Comparison of ENCODE assay signal across 11 mouse cellular contexts in genomic region chr4:134660630-134661183, GRCm38 (mm10). TPM values are rescaled to one million over a fixed set of nuclear protein-coding genes. Genes with fewer than 3 reads are reported as not detected.
DNase-seq lines count a peak whose midpoint lies in the region; ATAC-seq and TF ChIP-seq lines count a peak whose summit lies in the region.
"Had no signal": no experiment of that assay in that cellular context is flagged by ENCODE, and none has a peak within 500 bp of the region (broad histone marks: within the 10 kb centered on the region; RNA-seq: fewer than 3 reads in every experiment).

No protein-coding gene starts in this region.

- TF ChIP-seq POLR2A in cerebellum, adult 2 months (IDR thresholded peaks at IDR 0.05; ENCODE audit: borderline replicate concordance, insufficient read depth, low read length), result no peak

- H3K9ac ChIP-seq in heart, embryonic 13.5 days, result peak overlapping the region; percentile 67
- 0 out of 2 replicates have a peak overlapping the region, but pooled peaks have one; percentile 21 for H3K9ac ChIP-seq in forebrain, embryonic 12.5 days
- H3K9ac ChIP-seq: stomach, embryonic 15.5 days had no signal

- 62% methylated on average over 18 of the region's 18 CpGs for WGBS in heart, embryonic 13.5 days
- WGBS in cerebellum, adult 2 months, result 36% methylated on average over 18 of the region's 18 CpGs
- WGBS in forebrain, embryonic 12.5 days, result 38% methylated on average over 18 of the region's 18 CpGs
- 46% methylated on average over 18 of the region's 18 CpGs for WGBS in midbrain, embryonic 10.5 days

- no peaks in the 10 kb centered on the region; the same call in 1 of the 2 replicates for H3K36me3 ChIP-seq in heart, embryonic 13.5 days
- H3K36me3 ChIP-seq in forebrain, embryonic 12.5 days (replicated peaks), result no peaks in the 10 kb centered on the region
- H3K36me3 ChIP-seq in midbrain, embryonic 10.5 days, result no peaks in the 10 kb centered on the region
- H3K36me3 ChIP-seq: stomach, embryonic 15.5 days had no signal

- no peaks in the 10 kb centered on the region for H3K9me3 ChIP-seq in heart, embryonic 13.5 days
- H3K9me3 ChIP-seq in forebrain, embryonic 12.5 days, result no peaks in the 10 kb centered on the region
- no peaks in the 10 kb centered on the region for H3K9me3 ChIP-seq in midbrain, embryonic 10.5 days (replicated peaks)
- H3K9me3 ChIP-seq: stomach, embryonic 15.5 days had no signal

- no peak for TF ChIP-seq CTCF in cerebellum, adult 2 months (IDR thresholded peaks at IDR 0.05; ENCODE audit: borderline replicate concordance, insufficient read depth, low read depth, low read length)

- no peaks in the 10 kb centered on the region; the same call in 1 of the 2 replicates for H3K27me3 ChIP-seq in heart, embryonic 13.5 days (replicated peaks)
- no peaks in the 10 kb centered on the region for H3K27me3 ChIP-seq in cerebellum, adult 2 months (ENCODE audit: control insufficient read depth, insufficient read depth, low read length)
- peaks cover 18% of the 10 kb centered on the region for H3K27me3 ChIP-seq in forebrain, embryonic 12.5 days
- H3K27me3 ChIP-seq in midbrain, embryonic 10.5 days (ENCODE audit: low read depth, poor library complexity, severe bottlenecking), result peaks cover 54% of the 10 kb centered on the region

- DNase-seq in heart, adult 18-20 months, result no peak
- DNase-seq in cerebellum, adult 2 months, result peak; percentile 64 to 70
- DNase-seq in midbrain, embryonic 10.5 days (ENCODE audit: low spot score), result peak; percentile 31
- no peak for DNase-seq in urinary bladder, postnatal 25 days (ENCODE audit: low spot score)
- no peak for DNase-seq in ovary, postnatal 36 days (ENCODE audit: low spot score)
- no peak for DNase-seq in layer of hippocampus, adult 9-11 months
- DNase-seq: adrenal gland, adult 8-10 months had no signal

- peaks cover 61% of the 10 kb centered on the region for H3K4me1 ChIP-seq in heart, embryonic 13.5 days
- peaks cover 58% of the 10 kb centered on the region for H3K4me1 ChIP-seq in cerebellum, adult 2 months (ENCODE audit: control insufficient read depth, insufficient read depth, low read length)
- H3K4me1 ChIP-seq in forebrain, embryonic 12.5 days, result peaks cover 55% of the 10 kb centered on the region
- peaks cover 69% of the 10 kb centered on the region for H3K4me1 ChIP-seq in midbrain, embryonic 10.5 days

- H3K4me3 ChIP-seq in heart, embryonic 13.5 days, result no peak overlapping the region
- no peak overlapping the region for H3K4me3 ChIP-seq in cerebellum, adult 2 months (replicated peaks; ENCODE audit: insufficient read depth, low read depth, low read length)
- H3K4me3 ChIP-seq in forebrain, embryonic 12.5 days (replicated peaks), result no peak overlapping the region
- peak overlapping the region; percentile 43 for H3K4me3 ChIP-seq in midbrain, embryonic 10.5 days
- H3K4me3 ChIP-seq: myocyte had no signal

- H3K27ac ChIP-seq in heart, embryonic 13.5 days (replicated peaks), result peak overlapping the region; percentile 53; the same call in 1 of the 2 replicates
- no peak overlapping the region; the same call in 1 of the 2 replicates for H3K27ac ChIP-seq in cerebellum, adult 2 months (ENCODE audit: insufficient read depth, low read length)
- H3K27ac ChIP-seq in forebrain, embryonic 12.5 days, result 0 out of 2 replicates have a peak overlapping the region, but pooled peaks have one; percentile 31
- H3K27ac ChIP-seq in midbrain, embryonic 10.5 days (replicated peaks), result peak overlapping the region; percentile 79
- H3K27ac ChIP-seq: stomach, embryonic 15.5 days had no signal

- peak overlapping the region; percentile 69 for H3K4me2 ChIP-seq in heart, embryonic 13.5 days
- H3K4me2 ChIP-seq in forebrain, embryonic 12.5 days, result peak overlapping the region; percentile 52

- ATAC-seq in heart, embryonic 13.5 days (ENCODE audit: extremely low read depth, insufficient number of reproducible peaks, low FRiP score, low TSS enrichment), result no peak
- no peak; the same call in 1 of the 2 replicates for ATAC-seq in forebrain, embryonic 12.5 days (ENCODE audit: low FRiP score)

RNA-seq across cellular contexts. Expression of gene Man1c1, which starts 43.4 kb away (rescaled TPM):
- polyA plus RNA-seq in heart, embryonic 13.5 days (2015; fragmentation: Nextera tagmentation; extraction: Ambion mirVana), result 5.3 and 6.3 TPM in 2 replicates
- 10 to 100 TPM; 26.9 to 28.3 TPM for total RNA-seq in heart, adult 18-20 months (2021)
- 30.1 and 36.3 TPM in 2 replicates for polyA plus RNA-seq in cerebellum, adult 2 months (2012; rRNA removed)
- polyA plus RNA-seq in forebrain, embryonic 12.5 days (2016; fragmentation: Nextera tagmentation; extraction: Ambion mirVana), result 3.5 and 4.0 TPM in 2 replicates
- polyA plus RNA-seq in midbrain, embryonic 10.5 days (2016; fragmentation: Nextera tagmentation; extraction: Ambion mirVana), result 2.8 and 3.1 TPM in 2 replicates

Comparison
In these comparisons a context has a peak if more than half of its experiments do, and no peak if none do; other contexts are left out.
1. DNase-seq: peak in cerebellum, adult 2 months (2 of 2) and midbrain, embryonic 10.5 days (single experiment); none in heart, adult 18-20 months (0 of 2), urinary bladder, postnatal 25 days (single experiment), ovary, postnatal 36 days (single experiment) and layer of hippocampus, adult 9-11 months (single experiment).